Mouse (Mus musculus): ENCODE data around the gene Hmga2.

DNA sequence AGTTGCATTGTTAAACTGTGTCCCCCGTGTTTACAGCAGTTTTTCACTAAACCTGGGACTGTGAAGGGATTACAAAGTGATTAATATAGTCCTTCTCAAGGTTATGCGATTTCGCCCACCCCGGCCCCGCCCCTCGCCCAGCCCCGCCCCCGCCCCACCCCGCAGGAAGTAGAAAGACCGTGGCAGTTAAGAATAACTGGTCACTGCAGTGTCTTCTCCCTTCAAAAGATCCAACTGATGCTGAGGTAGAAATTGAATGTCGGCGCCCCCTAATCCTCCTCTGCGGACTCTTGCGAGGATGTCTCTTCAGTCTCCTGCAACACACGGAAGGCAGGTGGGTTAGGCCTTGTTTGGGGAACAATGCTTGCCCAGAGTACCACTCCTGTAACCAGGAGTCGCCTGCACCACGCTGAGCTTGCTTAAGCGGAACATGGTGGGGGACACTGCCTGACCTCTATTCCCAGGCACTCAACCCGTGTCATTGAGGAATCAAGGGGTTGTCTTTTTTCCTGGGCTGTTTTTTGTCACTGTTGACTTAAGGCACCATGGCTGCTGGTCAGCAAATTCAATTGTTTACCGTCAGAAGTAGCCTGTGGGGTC is 112.2 kb downstream of the Hmga2 start:
- TF ChIP-seq POLR2A (IDR thresholded peaks at IDR 0.05; ENCODE audit: extremely low read depth, insufficient read depth, low read length) (no peak), CTCF (IDR thresholded peaks at IDR 0.05; ENCODE audit: extremely low read depth, insufficient read depth, low read length) (no peak)

Data from cortical plate, adult 2 months (tissue).